9 mouse cellular contexts compared by ENCODE assay signal in the genomic region with DNA sequence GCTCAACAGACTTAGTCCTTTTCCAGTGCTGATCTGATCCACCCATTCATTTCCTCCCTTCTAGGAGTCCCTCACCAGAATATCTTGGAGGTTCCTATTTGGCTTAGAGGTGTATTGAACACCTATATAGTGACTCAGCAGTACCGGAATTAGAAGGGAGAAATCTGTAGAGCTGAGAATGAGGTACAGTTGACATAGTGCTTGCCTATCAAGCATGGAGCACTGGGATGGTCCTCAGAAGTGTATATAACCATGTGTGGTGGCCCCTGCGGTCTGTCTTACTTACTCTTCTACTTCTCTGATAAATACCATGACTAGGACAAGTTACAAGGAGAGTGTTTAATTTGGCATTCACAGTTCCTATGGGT. TPM values are rescaled to one million over a fixed set of nuclear protein-coding genes. Genes with fewer than 3 reads are reported as not detected.
DNase-seq lines count a peak whose midpoint lies in the region; ATAC-seq and TF ChIP-seq lines count a peak whose summit lies in the region.
"Had no signal": no experiment of that assay in that cellular context is flagged by ENCODE, and none has a peak within 500 bp of the region (broad histone marks: within the 10 kb centered on the region; RNA-seq: fewer than 3 reads in every experiment).

No protein-coding gene starts in this region.

- peak overlapping the region; percentile 71 for H3K4me3 ChIP-seq in heart, embryonic 16.5 days (ENCODE audit: low read length)
- peak overlapping the region; percentile 62 to 77 for H3K4me3 ChIP-seq in liver, embryonic 14.5 days (ENCODE audit: insufficient read depth in 1 of 2, low read depth in 2 of 2, low read length in 2 of 2)

- no peak for TF ChIP-seq EP300 in liver, embryonic 14.5 days (IDR thresholded peaks at IDR 0.05; ENCODE audit: low read depth)

- peaks cover 4% of the 10 kb centered on the region for H3K4me1 ChIP-seq in heart, embryonic 16.5 days (ENCODE audit: control insufficient read depth, insufficient read depth, low read length)
- H3K4me1 ChIP-seq in liver, embryonic 14.5 days (replicated peaks; ENCODE audit: control insufficient read depth in 2 of 2, insufficient read depth in 2 of 2, low read length in 1 of 2): peaks cover 0 to 9% of the 10 kb centered on the region in 2 experiments; a peak in 2 of 4 replicates

- H3K27ac ChIP-seq in heart, embryonic 16.5 days (ENCODE audit: low read length): peak overlapping the region; percentile 61
- H3K27ac ChIP-seq in liver, embryonic 14.5 days: peak overlapping the region; percentile 47; the same call in 1 of the 2 replicates

- DNase-seq in heart, postnatal 36 days: no peak
- peak; percentile 10 for DNase-seq in thymus, postnatal 4 days
- no peak for DNase-seq in thymus, postnatal 0 days (ENCODE audit: low spot score)
- no peak for DNase-seq in liver, embryonic 14.5 days (ENCODE audit: low read depth in 3 of 3, low spot score in 3 of 3)
- no peak for DNase-seq in cerebellum, postnatal 14 days
- no peak for DNase-seq in spleen, postnatal 4 days (ENCODE audit: low spot score in 2 of 2)
- no peak for DNase-seq in thymus, postnatal 10 days (ENCODE audit: low spot score in 2 of 2)

- 63% methylated on average over 2 of the region's 2 CpGs for WGBS in heart, embryonic 16.5 days
- 63% methylated on average over 2 of the region's 2 CpGs for WGBS in liver, embryonic 14.5 days (ENCODE audit: insufficient replicate concordance)

- no peaks in the 10 kb centered on the region for H3K27me3 ChIP-seq in heart, embryonic 16.5 days (ENCODE audit: control insufficient read depth, insufficient read depth, low read length)
- H3K27me3 ChIP-seq in liver, embryonic 14.5 days (ENCODE audit: control insufficient read depth, insufficient read depth, low read length): no peaks in the 10 kb centered on the region

- no peaks in the 10 kb centered on the region for H3K36me3 ChIP-seq in heart, embryonic 16.5 days (ENCODE audit: control insufficient read depth, insufficient read depth)
- no peaks in the 10 kb centered on the region for H3K36me3 ChIP-seq in liver, embryonic 14.5 days (replicated peaks; ENCODE audit: control insufficient read depth, insufficient read depth, low read depth)

- TF ChIP-seq CTCF in liver, embryonic 14.5 days (IDR thresholded peaks at IDR 0.05; ENCODE audit: low read depth): no peak

- no peak for ATAC-seq in heart, embryonic 16.5 days (replicated peaks; ENCODE audit: extremely low read depth, insufficient read depth, low FRiP score)
- ATAC-seq in liver, embryonic 14.5 days (ENCODE audit: insufficient read depth): peak; percentile 44

- no peaks in the 10 kb centered on the region for H3K9me3 ChIP-seq in heart, embryonic 16.5 days (replicated peaks; ENCODE audit: control insufficient read depth, low read length)
- no peaks in the 10 kb centered on the region for H3K9me3 ChIP-seq in liver, embryonic 14.5 days (ENCODE audit: control insufficient read depth, low read length)

- intact Hi-C loops in heart, postnatal 36 days (cut with DNase I): loop anchor here (2.0 kb wide), 2 partner anchors 39 to 67 kb away; a partner anchor contains a TSS

- H3K4me2 ChIP-seq in heart, embryonic 16.5 days (ENCODE audit: low read depth, low read length): peak overlapping the region; percentile 46
- peak overlapping the region; percentile 74 for H3K4me2 ChIP-seq in liver, embryonic 14.5 days (ENCODE audit: low read depth)

- peak overlapping the region; percentile 30; the same call in 1 of the 2 replicates for H3K9ac ChIP-seq in heart, embryonic 16.5 days (ENCODE audit: low read length)
- H3K9ac ChIP-seq in liver, embryonic 14.5 days (replicated peaks): no peak overlapping the region

RNA-seq across cellular contexts. Expression of a gene that starts 0.4 kb away (rescaled TPM):
- 2.2 and 2.9 TPM in 2 replicates for polyA plus RNA-seq in heart, embryonic 16.5 days (2015; fragmentation: Nextera tagmentation; extraction: Ambion mirVana)
- total RNA-seq in heart, postnatal 36 days (2021): 1 to 10 TPM; 5.1 to 5.3 TPM
- 7.8 and 9.6 TPM in 2 replicates for polyA plus RNA-seq in thymus, postnatal 0 days (2015; fragmentation: Nextera tagmentation; extraction: Ambion mirVana)
- 1.0 and 1.7 TPM in 2 replicates for polyA plus RNA-seq in liver, embryonic 14.5 days (2012; rRNA removed)
- 0.52 and 0.61 TPM in 2 replicates for polyA plus RNA-seq in liver, embryonic 14.5 days (2014; fragmentation: Nextera tagmentation; extraction: Ambion mirVana)

RNA-seq across cellular contexts. Expression of a gene that starts 16.1 kb away (rescaled TPM):
- 0.05 and 0.07 TPM in 2 replicates for polyA plus RNA-seq in heart, embryonic 16.5 days (2015; fragmentation: Nextera tagmentation; extraction: Ambion mirVana)
- under 1 TPM; 0.11 to 0.22 TPM for total RNA-seq in heart, postnatal 36 days (2021)
- 0.21 and 0.46 TPM in 2 replicates for polyA plus RNA-seq in thymus, postnatal 0 days (2015; fragmentation: Nextera tagmentation; extraction: Ambion mirVana)
- 0.10 and 0.19 TPM in 2 replicates for polyA plus RNA-seq in liver, embryonic 14.5 days (2012; rRNA removed)
- polyA plus RNA-seq in liver, embryonic 14.5 days (2014; fragmentation: Nextera tagmentation; extraction: Ambion mirVana): 0.09 and 0.27 TPM in 2 replicates
- total RNA-seq: gastrocnemius, adult 8-10 months had no signal

RNA-seq across cellular contexts. Expression of a gene that starts 24.3 kb away (rescaled TPM):
- polyA plus RNA-seq in heart, embryonic 16.5 days (2015; fragmentation: Nextera tagmentation; extraction: Ambion mirVana): 0.13 and 0.20 TPM in 2 replicates
- total RNA-seq in heart, postnatal 36 days (2021): under 1 TPM; 0.36 to 0.54 TPM
- polyA plus RNA-seq in thymus, postnatal 0 days (2015; fragmentation: Nextera tagmentation; extraction: Ambion mirVana): 0.10 and 0.22 TPM in 2 replicates
- polyA plus RNA-seq in liver, embryonic 14.5 days (2012; rRNA removed): 0.01 and 0.02 TPM in 2 replicates
- not detected in 2 replicates for polyA plus RNA-seq in liver, embryonic 14.5 days (2014; fragmentation: Nextera tagmentation; extraction: Ambion mirVana)
- total RNA-seq: gastrocnemius, adult 8-10 months had no signal

RNA-seq across cellular contexts. Expression of a gene that starts 38.3 kb away (rescaled TPM):
- polyA plus RNA-seq in heart, embryonic 16.5 days (2015; fragmentation: Nextera tagmentation; extraction: Ambion mirVana): 7.5 and 10.1 TPM in 2 replicates
- total RNA-seq in heart, postnatal 36 days (2021): 1 to 10 TPM; 6.6 to 9.2 TPM
- polyA plus RNA-seq in thymus, postnatal 0 days (2015; fragmentation: Nextera tagmentation; extraction: Ambion mirVana): 47.9 and 53.1 TPM in 2 replicates
- 2.0 and 2.4 TPM in 2 replicates for polyA plus RNA-seq in liver, embryonic 14.5 days (2012; rRNA removed)
- 2.3 and 2.8 TPM in 2 replicates for polyA plus RNA-seq in liver, embryonic 14.5 days (2014; fragmentation: Nextera tagmentation; extraction: Ambion mirVana)

RNA-seq across cellular contexts. Expression of a gene that starts 47.1 kb away (rescaled TPM):
- 0.11 and 0.26 TPM in 2 replicates for polyA plus RNA-seq in heart, embryonic 16.5 days (2015; fragmentation: Nextera tagmentation; extraction: Ambion mirVana)
- under 1 TPM in 1 of 2 experiments, not detected in 1; 0.41 TPM for total RNA-seq in heart, postnatal 36 days (2021)
- polyA plus RNA-seq in thymus, postnatal 0 days (2015; fragmentation: Nextera tagmentation; extraction: Ambion mirVana): 0.45 and 0.74 TPM in 2 replicates
- 0.10 and 0.19 TPM in 2 replicates for polyA plus RNA-seq in liver, embryonic 14.5 days (2012; rRNA removed)
- 0.15 and 0.20 TPM in 2 replicates for polyA plus RNA-seq in liver, embryonic 14.5 days (2014; fragmentation: Nextera tagmentation; extraction: Ambion mirVana)
- total RNA-seq: gastrocnemius, adult 8-10 months had no signal
